Mouse (Mus musculus) ES-Bruce4 (cell line): ENCODE results near the gene Aldh8a1. TPM values are rescaled to one million over a fixed set of nuclear protein-coding genes. Genes with fewer than 3 reads are reported as not detected.

Source experiments
- H3K27ac ChIP-seq: 2 replicates; pipeline ENCODE4 v1.5.1; 2012; ENCODE audit warnings: low read length, inconsistent platforms; ENCODE audit not compliant: insufficient read depth
- H3K27me3 ChIP-seq: 2 replicates; pipeline ENCODE4 v1.6.1; 2012; ENCODE audit warnings: mild to moderate bottlenecking, low read length, inconsistent platforms; ENCODE audit not compliant: control insufficient read depth, poor library complexity, insufficient read depth, severe bottlenecking
- H3K36me3 ChIP-seq: 2 replicates; pipeline ENCODE4 v1.6.1; 2012; ENCODE audit warnings: inconsistent platforms, mild to moderate bottlenecking, low read length, moderate library complexity; ENCODE audit not compliant: control insufficient read depth, poor library complexity, insufficient read depth, severe bottlenecking
- H3K4me1 ChIP-seq: one replicate; pipeline ENCODE4 v1.8.1; 2011; ENCODE audit warnings: low read length; ENCODE audit not compliant: control insufficient read depth, insufficient read depth
- H3K4me3 ChIP-seq: 2 replicates; pipeline ENCODE4 v1.5.1; 2011; ENCODE audit warnings: low read depth, mild to moderate bottlenecking, low read length
- H3K9ac ChIP-seq: 2 replicates; pipeline ENCODE4 v1.6.1; 2012; ENCODE audit warnings: low read depth, mild to moderate bottlenecking, inconsistent platforms; ENCODE audit not compliant: poor library complexity, severe bottlenecking
- H3K9me3 ChIP-seq: replicated peaks from 2 replicates; pipeline ENCODE4 v1.6.1; 2012; ENCODE audit warnings: mild to moderate bottlenecking, low read length, inconsistent platforms; ENCODE audit not compliant: control insufficient read depth, poor library complexity, insufficient read depth, severe bottlenecking
- CTCF ChIP-seq: IDR thresholded peaks from one replicate; pipeline ENCODE4 v1.8.1; 2011; ENCODE audit warnings: low read depth, low read length
- EP300 ChIP-seq: IDR thresholded peaks from 2 replicates; pipeline ENCODE4 v1.6.1; 2011; ENCODE audit warnings: low read depth, low read length; ENCODE audit not compliant: insufficient read depth
- POLR2A ChIP-seq: IDR thresholded peaks from one replicate; pipeline ENCODE4 v1.8.1; 2011; ENCODE audit warnings: low read length; ENCODE audit not compliant: insufficient read depth
- polyA plus RNA-seq: library from polyadenylated mRNA; stranded (reverse); fragments of >200 nt; gene quantifications from 2 replicates; pipeline ENCODE4 v1.2.4, GENCODE M21; 2011; ENCODE audit warnings: low read depth; ENCODE audit not compliant: missing spikeins, insufficient read depth, insufficient read length

Gene Aldh8a1
- not detected in 2 replicates for polyA plus RNA-seq

DNA sequence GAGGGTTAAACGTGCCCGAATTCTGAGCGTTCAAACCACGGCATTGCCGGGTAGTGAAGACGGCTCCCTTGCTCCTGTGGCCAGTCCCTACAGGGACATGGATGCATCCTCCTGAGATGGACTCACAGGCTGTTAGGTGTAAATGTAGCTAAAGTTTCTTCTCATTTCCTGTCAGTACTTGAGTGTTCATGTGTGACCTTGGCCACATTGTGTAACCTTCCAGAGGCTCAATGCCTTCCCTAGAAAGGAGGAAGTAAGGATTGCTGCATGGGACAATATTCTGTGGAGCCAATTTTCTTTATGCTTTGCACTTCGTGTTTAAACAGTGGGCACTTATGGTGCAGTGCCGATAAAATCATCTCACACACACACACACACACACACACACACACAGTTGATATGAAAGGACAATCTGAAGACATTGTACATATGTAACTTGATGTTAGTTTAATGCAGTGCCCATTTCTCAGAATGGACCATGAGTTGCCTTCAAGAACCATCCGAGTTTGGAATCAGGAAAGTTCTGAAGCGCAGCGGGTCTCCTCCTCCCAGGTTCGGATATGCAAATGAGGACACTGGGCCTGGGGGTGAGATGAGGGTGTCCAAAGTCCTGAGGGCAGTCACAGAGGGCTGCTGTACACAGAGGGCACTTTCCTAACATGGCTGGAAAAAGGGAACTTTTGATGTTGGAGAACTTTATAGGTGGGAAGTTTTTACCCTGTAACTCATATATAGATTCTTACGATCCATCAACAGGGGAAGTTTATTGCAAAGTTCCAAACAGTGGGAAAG, at the start of gene Aldh8a1:
Aldh8a1 (plus strand) TSS at position 610 of the 792 bp plus-strand sequence.
- Histone ChIP-seq H3K4me3 (no peak within 1 kb of the TSS), H3K27ac (no peak within 1 kb of the TSS), H3K27me3 (no peaks in the 10 kb centered on the region), H3K4me1 (no peaks in the 10 kb centered on the region), H3K36me3 (no peaks in the 10 kb centered on the region), H3K9ac (no peak within 1 kb of the TSS), H3K9me3 (no peaks in the 10 kb centered on the region)
- TF ChIP-seq EP300 (no peak), POLR2A (no peak), CTCF (no peak)

DNA sequence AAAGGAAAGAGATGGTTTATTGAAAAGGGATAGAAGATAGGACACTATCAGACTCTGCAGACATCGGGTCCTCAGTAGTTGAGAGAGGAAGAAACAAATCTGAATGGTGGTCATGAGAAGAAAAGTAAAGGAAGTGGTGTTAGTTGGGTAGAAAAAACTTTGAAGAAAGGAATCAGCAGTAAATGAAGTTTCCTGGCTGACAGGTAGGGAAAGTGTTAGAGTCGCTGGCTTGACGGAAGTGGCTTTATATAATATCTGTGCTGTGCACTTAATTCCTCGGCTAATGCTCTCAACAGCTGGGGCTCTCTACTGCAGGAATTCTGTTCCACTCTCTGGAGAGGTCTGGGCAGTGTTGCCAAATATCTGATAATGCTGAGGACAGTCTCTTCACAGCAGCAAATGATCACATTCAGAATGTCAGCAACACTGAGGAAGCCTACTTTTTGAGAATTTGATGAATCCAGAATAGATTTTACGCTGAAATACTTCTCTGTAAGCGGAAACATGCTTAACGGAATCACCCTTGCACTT, 49.4 kb upstream of the Aldh8a1 start:
- Histone ChIP-seq H3K36me3 (no peaks in the 10 kb centered on the region; the same call in 1 of the 2 replicates), H3K9ac (no peak overlapping the region), H3K27ac (no peak overlapping the region), H3K4me1 (no peaks in the 10 kb centered on the region), H3K4me3 (no peak overlapping the region), H3K9me3 (no peaks in the 10 kb centered on the region), H3K27me3 (no peaks in the 10 kb centered on the region)
- TF ChIP-seq CTCF = no peak
- no peak for TF ChIP-seq EP300
- no peak for TF ChIP-seq POLR2A

DNA sequence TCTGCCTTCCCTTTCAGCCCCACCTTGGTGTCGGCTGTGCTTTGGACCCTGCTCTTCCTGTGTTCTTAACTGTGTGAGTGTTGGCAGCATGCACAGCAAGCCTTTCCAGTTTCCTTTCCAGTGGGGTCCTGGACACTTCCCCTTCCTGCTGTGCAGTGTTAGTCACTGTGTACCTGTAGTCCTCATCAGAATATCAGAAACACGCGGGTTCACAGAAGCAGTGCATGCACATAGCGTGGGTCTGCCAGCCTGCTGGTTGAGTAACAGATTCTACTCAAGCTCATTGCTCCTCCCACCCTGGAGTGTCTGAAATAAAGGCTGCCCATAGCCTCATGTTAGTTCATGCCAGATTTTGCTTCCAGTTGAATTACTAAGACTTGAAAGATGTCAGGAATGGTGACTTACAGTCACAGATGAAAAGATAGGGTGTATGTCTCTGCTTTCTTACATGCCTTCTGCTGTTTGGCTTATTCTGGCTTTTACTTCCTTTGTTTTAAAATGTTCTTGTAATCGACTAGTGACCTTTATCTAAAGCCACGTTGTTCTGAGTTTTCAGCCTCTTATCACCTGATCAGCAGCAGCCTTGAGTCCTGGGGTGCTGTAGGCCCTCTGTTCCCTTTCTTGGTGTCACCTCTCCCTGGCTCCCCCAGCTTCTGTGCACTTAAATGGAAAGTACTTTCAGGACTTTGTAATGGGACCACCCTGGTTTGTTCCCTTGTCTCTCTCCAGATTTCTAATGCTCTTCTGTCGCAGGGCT, 42.6 kb upstream of the Aldh8a1 start:
- TF ChIP-seq CTCF = no peak
- no peak for TF ChIP-seq POLR2A
- no peak for TF ChIP-seq EP300
- Histone ChIP-seq H3K4me3 (no peak overlapping the region), H3K9me3 (no peaks in the 10 kb centered on the region; the same call in 1 of the 2 replicates), H3K9ac (no peak overlapping the region), H3K36me3 (peaks cover 17% of the 10 kb centered on the region), H3K27me3 (no peaks in the 10 kb centered on the region), H3K4me1 (no peaks in the 10 kb centered on the region), H3K27ac (no peak overlapping the region)

DNA sequence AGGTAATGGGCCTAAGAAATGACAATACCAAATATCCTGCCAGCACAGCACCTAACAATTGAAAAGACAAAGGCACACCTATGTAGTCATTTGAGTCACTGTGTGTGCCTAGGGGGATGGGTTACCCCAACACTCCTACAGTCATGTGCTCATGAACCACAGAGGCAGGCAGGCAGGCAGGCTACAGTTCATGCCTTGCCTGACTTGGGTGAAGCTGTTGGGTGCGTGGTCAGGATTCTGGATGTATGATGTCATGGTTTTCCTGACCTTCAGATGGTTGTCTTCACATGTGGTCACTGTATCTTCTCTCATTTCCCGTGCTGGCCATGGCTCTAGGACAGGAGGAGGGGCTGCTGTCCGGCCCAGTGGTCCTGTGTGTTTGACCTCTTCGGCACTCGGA, 41.6 kb upstream of the Aldh8a1 start:
- H3K9ac ChIP-seq = no peak overlapping the region
- no peak overlapping the region for H3K27ac ChIP-seq
- no peaks in the 10 kb centered on the region; the same call in 1 of the 2 replicates for H3K9me3 ChIP-seq
- TF ChIP-seq CTCF (no peak), EP300 (no peak), POLR2A (no peak)
- H3K4me1 ChIP-seq = no peaks in the 10 kb centered on the region
- H3K27me3 ChIP-seq = no peaks in the 10 kb centered on the region
- no peak overlapping the region for H3K4me3 ChIP-seq
- H3K36me3 ChIP-seq = peaks cover 17% of the 10 kb centered on the region

DNA sequence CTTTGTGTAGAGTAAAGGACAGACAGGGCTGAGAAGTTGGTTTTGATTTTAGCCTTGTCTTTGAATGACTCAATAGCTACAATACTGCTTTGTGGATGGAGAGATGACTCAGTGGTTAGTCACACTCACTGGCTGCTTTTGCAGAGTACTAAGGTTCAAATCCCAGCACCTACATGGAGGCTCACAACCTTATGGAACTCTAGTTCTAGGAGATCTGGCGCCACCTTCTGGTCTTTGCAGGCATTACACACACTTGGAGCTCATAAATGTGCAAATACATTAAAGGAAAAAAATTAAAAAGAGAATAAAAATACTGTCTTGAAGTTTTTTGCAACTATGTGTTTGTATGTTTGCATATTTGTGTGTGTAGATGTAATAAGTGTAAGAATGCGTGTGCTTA, 39.9 kb upstream of the Aldh8a1 start:
- Histone ChIP-seq H3K9me3 (no peaks in the 10 kb centered on the region; the same call in 1 of the 2 replicates), H3K4me3 (no peak overlapping the region), H3K27me3 (no peaks in the 10 kb centered on the region), H3K27ac (no peak overlapping the region), H3K36me3 (peaks cover 17% of the 10 kb centered on the region), H3K4me1 (no peaks in the 10 kb centered on the region), H3K9ac (no peak overlapping the region)
- peak; percentile 1 for TF ChIP-seq CTCF
- no peak for TF ChIP-seq POLR2A
